Mouse (Mus musculus): Measurements from ENCODE around the gene Nacc1. TPM values are rescaled to one million over a fixed set of nuclear protein-coding genes. Genes with fewer than 3 reads are reported as not detected.

Nacc1 gene
- total RNA-seq, 2 experiments from 2014 or later = 20.0 to 22.2 TPM

- no peak for DNase-seq
Measured at GRCm38 (mm10) chr8:84714161-84714560, 26.5 kb upstream of the Nacc1 start.

- no peak for DNase-seq
Measured at GRCm38 (mm10) chr8:84713381-84713780, 25.7 kb upstream of the Nacc1 start.

GRCm38 (mm10) chr8:84712759-84713120, 25.1 kb upstream of the Nacc1 start:
- peak; percentile 67 for DNase-seq

GRCm38 (mm10) chr8:84711933-84712758, 24.5 kb upstream of the Nacc1 start:
- peak; percentile 72 for DNase-seq

GRCm38 (mm10) chr8:84711312-84711711, 23.6 kb upstream of the Nacc1 start:
- DNase-seq = no peak

GRCm38 (mm10) chr8:84709931-84710330, 22.3 kb upstream of the Nacc1 start:
- no peak for DNase-seq

- DNase-seq = peak; percentile 81
Measured at GRCm38 (mm10) chr8:84708774-84709475, 21.3 kb upstream of the Nacc1 start.

- DNase-seq = no peak
Measured at GRCm38 (mm10) chr8:84708071-84708541, 20.4 kb upstream of the Nacc1 start.

- peak; percentile 61 for DNase-seq
Measured at GRCm38 (mm10) chr8:84707267-84707883, 19.7 kb upstream of the Nacc1 start.

GRCm38 (mm10) chr8:84706610-84707266, 19.1 kb upstream of the Nacc1 start:
- DNase-seq = peak; percentile 70

- no peak for DNase-seq
Measured at GRCm38 (mm10) chr8:84705960-84706359, 18.3 kb upstream of the Nacc1 start.

- DNase-seq = peak; percentile 52
Measured at GRCm38 (mm10) chr8:84704867-84705831, 17.5 kb upstream of the Nacc1 start.

- DNase-seq = peak; percentile 74
Measured at GRCm38 (mm10) chr8:84704356-84704755, 16.7 kb upstream of the Nacc1 start.

- peak; percentile 14 for DNase-seq
Measured at GRCm38 (mm10) chr8:84703466-84704249, 16.0 kb upstream of the Nacc1 start.

- DNase-seq = no peak
Measured at GRCm38 (mm10) chr8:84702963-84703465, 15.4 kb upstream of the Nacc1 start.

GRCm38 (mm10) chr8:84702561-84702960, 14.9 kb upstream of the Nacc1 start:
- DNase-seq = no peak

- peak; percentile 69 for DNase-seq
Measured at GRCm38 (mm10) chr8:84700941-84701911, 13.6 kb upstream of the Nacc1 start, which contains the start of gene Lyl1. Gene Lyl1 (plus strand): TSS chr8:84701457.

- no peak for DNase-seq
Measured at GRCm38 (mm10) chr8:84700526-84700925, 12.9 kb upstream of the Nacc1 start.

GRCm38 (mm10) chr8:84699861-84700322, 12.2 kb upstream of the Nacc1 start:
- peak; percentile 72 for DNase-seq
